Mouse (Mus musculus) heart, embryonic 12.5 days (tissue): ENCODE measurements around the gene Tenm4. TPM values are rescaled to one million over a fixed set of nuclear protein-coding genes. Genes with fewer than 3 reads are reported as not detected.

Source experiments
- ATAC-seq: fragments of 200-750 bp; cut with Nextera tagmentation; 2 replicates; pipeline ENCODE4 v1.8.0; 2017; ENCODE audit warnings: moderate TSS enrichment, moderate library complexity; ENCODE audit not compliant: insufficient number of reproducible peaks, low FRiP score
- H3K27ac ChIP-seq: fragments of 300-500 bp; sonication (generic); 2 replicates; pipeline ENCODE4 v1.5.1; 2016; ENCODE audit warnings: mild to moderate bottlenecking, moderate library complexity; ENCODE audit not compliant: poor library complexity, severe bottlenecking
- H3K27me3 ChIP-seq: fragments of 300-500 bp; sonication (generic); replicated peaks from 2 replicates; pipeline ENCODE4 v1.6.1; 2016; ENCODE audit warnings: mild to moderate bottlenecking, moderate library complexity
- H3K36me3 ChIP-seq: fragments of 300-500 bp; sonication (generic); 2 replicates; pipeline ENCODE4 v1.6.1; 2016; ENCODE audit warnings: mild to moderate bottlenecking, moderate library complexity
- H3K4me1 ChIP-seq: fragments of 300-500 bp; sonication (generic); replicated peaks from 2 replicates; pipeline ENCODE4 v1.6.1; 2016; ENCODE audit warnings: mild to moderate bottlenecking
- H3K4me2 ChIP-seq: fragments of 300-500 bp; sonication (generic); 2 replicates; pipeline ENCODE4 v1.6.1; 2016; ENCODE audit warnings: mild to moderate bottlenecking, moderate library complexity
- H3K4me3 ChIP-seq: fragments of 300-500 bp; sonication (generic); 2 replicates; pipeline ENCODE4 v1.5.1; 2016; ENCODE audit warnings: mild to moderate bottlenecking
- H3K9ac ChIP-seq: fragments of 300-500 bp; sonication (generic); 2 replicates; pipeline ENCODE4 v1.6.1; 2016; ENCODE audit warnings: mild to moderate bottlenecking, moderate library complexity
- H3K9me3 ChIP-seq: fragments of 300-500 bp; sonication (generic); replicated peaks from 2 replicates; pipeline ENCODE4 v1.6.1; 2016; ENCODE audit warnings: mild to moderate bottlenecking, moderate library complexity
- WGBS: fragments of 180-500 bp; shearing (Covaris S2); methylation state at CpG from one replicate; pipeline ENCODE4 v1.1.7; 2016; 5-methylcytosine and 5-hydroxymethylcytosine counted together
- polyA plus RNA-seq: library from polyadenylated mRNA; unstranded; fragments of >200 nt; fragmentation: Nextera tagmentation; extraction: Ambion mirVana; gene quantifications from 2 replicates; pipeline ENCODE4 v1.2.1, GENCODE M21; 2016

The Tenm4 gene
- polyA plus RNA-seq, 1 experiment from 2014 or later = 10.2 TPM

DNA sequence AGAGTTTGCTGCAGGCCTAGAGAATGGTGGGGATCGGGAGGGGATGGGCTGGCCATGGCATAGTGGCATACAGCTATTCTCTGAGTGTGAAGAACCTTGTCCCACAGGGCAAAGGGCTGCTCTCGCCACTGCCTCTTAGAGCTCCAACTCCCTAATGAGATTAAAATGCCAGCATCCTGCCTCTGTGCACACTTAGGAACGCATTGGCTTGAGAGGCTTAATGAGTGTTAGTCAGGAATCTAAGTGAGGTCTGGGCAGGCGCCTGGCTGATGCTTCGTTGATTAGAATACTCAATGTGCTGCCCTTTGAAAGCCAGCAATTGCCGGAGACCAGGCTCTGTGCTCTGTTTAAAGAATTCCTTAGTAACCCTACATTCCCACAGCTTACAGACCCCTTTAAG is 334.5 kb downstream of the Tenm4 start:
- 46% methylated on average over 6 of the region's 6 CpGs for WGBS

DNA sequence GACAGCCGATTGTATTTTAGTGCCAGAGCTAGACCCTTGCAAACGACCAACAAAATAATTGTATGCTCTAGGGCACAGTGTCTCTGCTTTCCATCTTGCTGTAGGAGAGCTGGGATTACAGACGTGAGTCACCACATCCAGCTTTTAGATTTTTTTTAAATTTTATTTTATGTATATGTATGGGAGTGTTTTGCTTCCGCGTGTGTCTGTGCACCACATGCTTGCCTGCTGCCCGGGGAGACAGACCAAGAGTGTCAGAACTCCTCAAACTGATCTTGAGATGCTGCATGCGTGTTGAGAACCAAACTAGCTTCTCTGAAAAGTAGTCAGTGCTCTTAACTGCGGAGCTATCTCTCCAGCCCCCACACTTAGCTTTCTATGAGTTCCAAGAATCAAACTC is 336.0 kb downstream of the Tenm4 start:
- Histone ChIP-seq H3K4me3 (no peak overlapping the region), H3K27ac (no peak overlapping the region), H3K4me1 (peaks cover 8% of the 10 kb centered on the region), H3K36me3 (no peaks in the 10 kb centered on the region), H3K27me3 (peaks cover 21% of the 10 kb centered on the region), H3K9me3 (peaks cover 3% of the 10 kb centered on the region; the same call in 1 of the 2 replicates), H3K4me2 (no peak overlapping the region), H3K9ac (no peak overlapping the region)
- WGBS = 85% methylated on average over 8 of the region's 8 CpGs
- no peak for ATAC-seq

More for the DNA sequence above, 334.5 kb downstream of the Tenm4 start:
- no peak overlapping the region for H3K27ac ChIP-seq
- H3K27me3 ChIP-seq = peaks cover 23% of the 10 kb centered on the region
- ATAC-seq = no peak
- H3K36me3 ChIP-seq = no peaks in the 10 kb centered on the region
- H3K4me1 ChIP-seq = no peaks in the 10 kb centered on the region; the same call in none of the 2 replicates
- no peak overlapping the region for H3K4me2 ChIP-seq
- peaks cover 3% of the 10 kb centered on the region; the same call in 1 of the 2 replicates for H3K9me3 ChIP-seq
- H3K4me3 ChIP-seq = no peak overlapping the region
- no peak overlapping the region for H3K9ac ChIP-seq

DNA sequence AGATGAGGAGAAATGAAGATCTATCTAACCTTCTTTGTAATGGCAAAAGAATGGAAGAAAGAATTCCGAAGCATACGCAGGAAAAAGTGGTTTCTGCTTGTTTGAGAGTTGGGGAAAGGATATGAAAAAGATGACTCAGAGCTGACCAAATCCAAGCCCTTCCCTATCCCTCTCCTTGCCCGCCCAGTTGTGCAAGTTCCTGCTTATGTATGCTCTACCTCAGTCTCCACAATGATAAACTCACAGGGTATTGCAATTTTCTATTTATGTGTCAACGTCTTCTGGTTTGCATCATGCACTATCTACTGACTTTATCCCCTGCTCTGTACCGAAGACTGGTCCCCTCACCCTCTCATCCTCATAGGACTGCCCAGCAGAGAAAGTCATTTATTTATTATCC is 339.4 kb downstream of the Tenm4 start:
- Histone ChIP-seq H3K4me3 (no peak overlapping the region), H3K36me3 (no peaks in the 10 kb centered on the region), H3K9ac (no peak overlapping the region), H3K4me2 (no peak overlapping the region), H3K9me3 (peaks cover 3% of the 10 kb centered on the region; the same call in 1 of the 2 replicates), H3K27ac (0 out of 2 replicates have a peak overlapping the region, but pooled peaks have one; percentile 6), H3K4me1 (peaks cover 15% of the 10 kb centered on the region), H3K27me3 (peaks cover 33% of the 10 kb centered on the region)
- ATAC-seq = no peak
- 49% methylated on average over 5 of the region's 5 CpGs for WGBS

DNA sequence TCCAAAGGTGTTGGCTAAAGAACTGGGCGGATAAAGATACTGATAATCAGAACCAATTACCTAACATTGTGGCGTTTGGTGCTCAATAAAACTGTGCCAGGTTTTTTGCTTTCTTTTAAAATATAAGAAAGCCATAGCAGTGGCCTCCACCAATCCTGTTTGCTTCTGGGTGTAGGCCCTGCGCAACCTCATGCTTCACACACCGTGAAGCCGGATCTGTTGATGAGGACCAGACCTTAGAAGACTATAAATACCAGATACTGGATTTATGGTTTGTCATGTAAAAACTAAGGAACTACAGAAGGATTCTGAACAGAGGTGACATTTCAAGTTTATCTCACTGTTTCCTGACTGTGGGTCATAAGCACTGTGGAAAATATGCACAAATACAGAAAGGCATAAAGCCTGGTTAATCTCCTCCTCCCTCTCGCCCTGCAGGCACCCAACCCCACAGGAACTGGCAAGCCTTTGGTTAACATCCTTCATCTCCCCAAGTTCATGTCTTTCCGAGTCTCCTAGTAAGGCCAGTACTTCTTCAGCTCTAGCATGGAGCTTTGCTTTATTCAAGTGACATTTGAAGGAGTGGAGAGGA is 340.1 kb downstream of the Tenm4 start:
- Histone ChIP-seq H3K4me2 (no peak overlapping the region), H3K9ac (no peak overlapping the region), H3K27me3 (peaks cover 33% of the 10 kb centered on the region), H3K4me1 (peaks cover 15% of the 10 kb centered on the region), H3K36me3 (no peaks in the 10 kb centered on the region), H3K27ac (0 out of 2 replicates have a peak overlapping the region, but pooled peaks have one; percentile 6), H3K4me3 (no peak overlapping the region), H3K9me3 (peaks cover 3% of the 10 kb centered on the region; the same call in 1 of the 2 replicates)
- ATAC-seq = no peak
- WGBS = 47% methylated on average over 7 of the region's 7 CpGs

DNA sequence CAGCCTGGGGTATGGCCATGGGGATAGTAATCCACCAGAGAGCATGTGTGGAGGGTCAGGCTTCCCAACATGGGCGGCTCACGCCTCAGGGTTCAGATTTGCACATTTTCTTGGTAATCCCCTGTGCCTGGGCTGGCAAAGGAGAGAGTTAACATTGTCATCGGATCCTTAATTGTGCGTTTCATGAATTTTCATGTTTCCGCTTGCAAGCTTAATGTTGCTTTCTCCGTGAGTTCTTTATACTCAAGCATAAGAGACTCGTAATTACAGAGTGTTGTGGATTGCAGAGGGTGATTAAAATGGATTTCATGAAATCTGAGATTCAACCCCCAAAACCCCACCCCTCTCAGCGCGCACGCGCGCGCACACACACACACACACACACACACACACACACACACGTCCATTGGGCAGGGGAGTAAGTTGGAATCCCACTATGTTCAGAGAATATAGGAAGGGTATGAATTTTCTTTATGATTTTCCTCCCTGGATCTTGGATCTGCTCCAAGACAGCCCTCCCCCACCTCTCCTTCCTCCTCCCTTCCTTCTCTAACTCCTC is 341.0 kb downstream of the Tenm4 start:
- H3K9me3 ChIP-seq = peaks cover 3% of the 10 kb centered on the region; the same call in 1 of the 2 replicates
- no peak overlapping the region for H3K27ac ChIP-seq
- 87% methylated on average over 14 of the region's 14 CpGs for WGBS
- peaks cover 15% of the 10 kb centered on the region for H3K4me1 ChIP-seq
- no peak overlapping the region for H3K4me3 ChIP-seq
- H3K36me3 ChIP-seq = no peaks in the 10 kb centered on the region
- peaks cover 33% of the 10 kb centered on the region for H3K27me3 ChIP-seq
- no peak for ATAC-seq
- no peak overlapping the region for H3K4me2 ChIP-seq
- no peak overlapping the region for H3K9ac ChIP-seq

DNA sequence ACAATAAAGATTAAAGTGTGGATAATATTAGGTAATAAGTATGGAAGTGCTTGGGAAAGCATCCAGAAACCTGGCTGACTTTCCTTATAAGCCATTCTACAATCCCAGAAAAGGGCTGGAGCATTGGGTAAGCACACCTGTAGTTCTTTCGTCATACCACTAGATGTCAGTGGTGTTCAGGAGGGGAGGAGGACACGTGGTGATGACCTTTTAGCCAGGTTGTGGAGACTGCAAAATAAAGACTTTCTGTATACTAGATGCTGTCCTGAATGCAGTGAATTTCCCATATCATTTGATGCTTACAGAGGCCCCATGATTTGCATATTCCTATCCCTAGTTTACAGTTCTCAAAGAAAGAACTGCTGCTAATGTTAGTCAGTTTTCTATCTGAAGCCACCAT is 348.2 kb downstream of the Tenm4 start:
- Histone ChIP-seq H3K4me2 (no peak overlapping the region), H3K9me3 (no peaks in the 10 kb centered on the region), H3K9ac (no peak overlapping the region), H3K27ac (no peak overlapping the region), H3K4me1 (no peaks in the 10 kb centered on the region), H3K36me3 (no peaks in the 10 kb centered on the region), H3K4me3 (no peak overlapping the region), H3K27me3 (peaks cover 50% of the 10 kb centered on the region)
- no peak for ATAC-seq
- 2% methylated on average over 2 of the region's 2 CpGs for WGBS

DNA sequence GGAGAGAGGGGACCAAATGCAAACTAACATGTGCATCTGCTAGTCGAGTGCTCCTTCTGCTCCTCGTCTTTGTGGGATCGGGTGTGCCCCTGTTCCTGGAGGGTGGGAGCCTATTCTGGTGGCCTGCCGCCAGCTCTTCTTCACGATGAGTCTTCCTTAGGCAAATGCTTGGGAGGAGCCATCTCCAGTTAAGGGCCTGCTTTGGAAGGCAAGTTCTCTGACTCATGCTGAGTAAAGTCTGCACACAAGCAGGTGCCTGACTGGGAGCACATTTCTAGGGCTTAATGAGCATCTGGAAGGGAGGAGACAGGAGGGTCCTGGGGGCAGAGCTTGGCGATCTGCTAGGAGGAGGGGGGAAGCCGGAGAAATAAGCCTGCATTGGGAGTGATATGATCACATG is 350.9 kb downstream of the Tenm4 start:
- Histone ChIP-seq H3K27ac (no peak overlapping the region), H3K9me3 (no peaks in the 10 kb centered on the region), H3K9ac (no peak overlapping the region), H3K36me3 (no peaks in the 10 kb centered on the region), H3K4me3 (no peak overlapping the region), H3K4me2 (no peak overlapping the region), H3K4me1 (no peaks in the 10 kb centered on the region), H3K27me3 (peaks cover 73% of the 10 kb centered on the region)
- ATAC-seq = no peak
- WGBS = 70% methylated on average over 7 of the region's 7 CpGs

DNA sequence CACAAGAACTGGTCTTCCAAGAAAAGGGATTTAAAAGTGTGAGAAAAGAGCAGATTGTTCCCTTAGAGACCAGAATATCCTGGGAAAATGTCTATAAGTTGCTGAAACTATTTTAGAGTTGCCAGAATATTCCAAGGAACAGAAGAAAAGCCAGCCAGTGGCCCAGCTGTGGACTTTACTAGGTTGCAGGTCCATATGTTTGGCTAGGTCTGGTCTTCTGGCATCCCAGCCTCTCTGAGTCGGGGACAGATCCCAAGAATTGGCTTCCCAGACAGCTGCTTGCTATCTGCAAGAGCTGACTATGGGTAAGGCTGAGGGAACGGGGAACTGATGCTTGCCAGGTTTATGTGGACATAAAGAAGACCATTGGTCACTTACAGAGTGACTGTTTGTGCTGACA is 352.6 kb downstream of the Tenm4 start:
- H3K4me2 ChIP-seq = no peak overlapping the region
- no peaks in the 10 kb centered on the region for H3K4me1 ChIP-seq
- H3K9ac ChIP-seq = no peak overlapping the region
- WGBS = 57% methylated on average over 2 of the region's 2 CpGs
- H3K36me3 ChIP-seq = no peaks in the 10 kb centered on the region
- no peak overlapping the region for H3K4me3 ChIP-seq
- H3K27me3 ChIP-seq = peaks cover 75% of the 10 kb centered on the region
- ATAC-seq = no peak
- no peaks in the 10 kb centered on the region for H3K9me3 ChIP-seq
- no peak overlapping the region; the same call in 1 of the 2 replicates for H3K27ac ChIP-seq

DNA sequence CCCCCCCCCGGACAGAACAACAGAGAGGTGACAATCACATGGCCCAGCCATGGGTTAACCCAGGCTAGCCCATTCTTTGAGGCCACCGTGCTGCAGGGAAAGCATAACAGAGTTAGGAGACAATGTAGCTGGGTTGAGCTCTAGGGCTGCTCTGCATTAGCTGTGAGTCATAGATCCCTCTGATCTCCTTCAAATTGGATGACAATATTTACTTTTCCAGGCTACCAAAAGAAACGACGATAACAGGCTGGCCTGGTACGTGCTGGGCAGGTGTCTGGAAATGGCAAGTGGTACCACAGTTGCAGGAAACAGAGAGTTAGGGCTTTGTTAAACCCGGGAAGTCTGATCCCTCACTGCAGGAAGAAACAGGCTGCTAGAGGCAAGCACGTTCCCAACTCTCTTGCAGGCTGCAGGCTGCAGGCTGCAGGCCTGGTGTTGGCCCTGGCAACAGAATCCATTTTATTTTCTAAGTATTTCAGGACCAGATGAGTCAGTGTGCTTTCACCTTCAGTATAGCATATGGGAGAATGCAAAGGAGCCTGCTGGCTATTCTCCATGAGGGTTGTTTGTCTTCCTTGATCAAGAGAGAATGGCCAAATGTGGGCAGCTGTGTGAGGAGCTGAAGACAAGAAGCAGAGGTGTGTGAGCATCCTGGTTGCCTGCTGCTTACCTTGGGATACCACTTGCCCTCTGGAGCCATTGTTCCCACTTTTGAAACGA is 353.6 kb downstream of the Tenm4 start:
- 52% methylated on average over 8 of the region's 8 CpGs for WGBS
- Histone ChIP-seq H3K4me3 (no peak overlapping the region), H3K36me3 (no peaks in the 10 kb centered on the region), H3K4me1 (no peaks in the 10 kb centered on the region), H3K4me2 (no peak overlapping the region), H3K27me3 (peaks cover 80% of the 10 kb centered on the region), H3K27ac (no peak overlapping the region), H3K9me3 (no peaks in the 10 kb centered on the region), H3K9ac (no peak overlapping the region)
- no peak for ATAC-seq

DNA sequence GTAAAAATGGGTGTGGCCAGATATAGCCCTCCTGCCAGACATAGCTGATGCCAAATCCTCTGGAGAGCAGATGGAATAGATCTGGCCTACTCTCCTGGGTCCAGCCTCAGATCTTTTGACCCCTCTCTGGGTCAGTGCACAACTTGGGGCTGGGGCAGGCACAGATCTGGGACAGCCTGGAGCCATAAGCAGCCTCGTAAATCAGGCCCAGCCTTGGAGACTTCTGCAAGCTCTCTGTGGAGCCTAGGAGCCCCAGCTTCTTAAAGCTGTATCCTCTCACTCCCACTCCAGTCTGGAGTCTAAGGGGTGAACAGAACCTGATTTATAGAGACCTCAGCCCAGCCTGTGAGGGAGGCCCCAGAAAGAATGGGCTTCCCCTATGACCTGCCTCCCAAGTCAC is 354.3 kb downstream of the Tenm4 start:
- ATAC-seq = no peak
- Histone ChIP-seq H3K9me3 (no peaks in the 10 kb centered on the region), H3K4me1 (no peaks in the 10 kb centered on the region), H3K27ac (no peak overlapping the region), H3K4me3 (no peak overlapping the region), H3K4me2 (no peak overlapping the region), H3K36me3 (no peaks in the 10 kb centered on the region), H3K27me3 (peaks cover 77% of the 10 kb centered on the region), H3K9ac (no peak overlapping the region)
- WGBS = 75% methylated on average over 1 of the region's 1 CpGs

DNA sequence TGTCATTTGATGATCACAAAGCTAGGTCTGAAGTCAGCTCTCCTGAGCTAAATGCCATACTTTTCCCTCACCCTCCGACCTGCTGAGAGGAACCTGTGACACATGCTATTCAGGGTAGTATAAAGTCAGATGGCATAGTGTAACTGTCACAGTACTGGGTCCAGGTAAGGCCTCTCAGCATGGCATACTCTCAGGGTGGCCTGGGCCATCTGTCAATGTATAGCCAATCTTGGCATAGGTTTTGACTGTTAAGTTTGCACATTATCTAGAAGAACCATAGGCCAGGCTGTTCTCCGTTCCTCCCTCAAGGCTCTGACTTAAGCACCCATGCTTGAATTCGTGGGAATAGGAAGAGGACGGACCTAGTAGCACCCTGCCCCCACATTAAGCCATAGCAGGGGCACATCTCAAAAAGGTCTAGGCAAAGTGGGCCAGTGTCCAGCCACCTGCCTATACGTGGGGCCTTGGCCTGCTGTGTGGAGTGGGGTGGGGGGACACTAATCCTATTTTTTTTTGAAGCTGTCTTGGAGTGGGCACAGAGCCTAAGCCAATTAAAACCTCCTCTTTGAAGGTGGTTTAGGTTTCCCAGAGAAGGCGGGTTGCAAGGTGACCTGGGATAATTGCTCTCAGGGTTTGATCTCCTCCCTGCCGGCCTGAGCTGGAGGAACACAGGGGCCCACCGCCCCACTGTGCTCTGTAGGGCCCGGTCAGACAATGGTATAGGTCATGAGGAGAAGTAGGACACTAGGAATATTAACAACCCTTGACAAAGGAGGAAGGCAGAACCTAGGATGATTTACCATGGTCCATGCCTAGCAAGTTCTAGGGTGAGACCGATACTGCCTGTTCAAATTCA is 359.8 kb downstream of the Tenm4 start:
- WGBS = 67% methylated on average over 10 of the region's 10 CpGs
- Histone ChIP-seq H3K4me2 (no peak overlapping the region), H3K9ac (no peak overlapping the region), H3K4me3 (no peak overlapping the region), H3K36me3 (no peaks in the 10 kb centered on the region), H3K4me1 (no peaks in the 10 kb centered on the region; the same call in 1 of the 2 replicates), H3K27me3 (peaks cover 64% of the 10 kb centered on the region), H3K9me3 (no peaks in the 10 kb centered on the region), H3K27ac (no peak overlapping the region)
- no peak for ATAC-seq
